Mouse (Mus musculus): ENCODE measurements around the gene Mbnl2.
"Not testable (repeated sequence)": the region's sequence is repeated elsewhere in the genome, so short reads cannot be mapped to it uniquely, and the experiment has no call there.

Gene Mbnl2

GRCm38 (mm10) chr14:120347410-120348315 lies 72.2 kb downstream of the Mbnl2 start:
- in situ Hi-C loops (cut with MboI, MseI) = no loop called here

DNA sequence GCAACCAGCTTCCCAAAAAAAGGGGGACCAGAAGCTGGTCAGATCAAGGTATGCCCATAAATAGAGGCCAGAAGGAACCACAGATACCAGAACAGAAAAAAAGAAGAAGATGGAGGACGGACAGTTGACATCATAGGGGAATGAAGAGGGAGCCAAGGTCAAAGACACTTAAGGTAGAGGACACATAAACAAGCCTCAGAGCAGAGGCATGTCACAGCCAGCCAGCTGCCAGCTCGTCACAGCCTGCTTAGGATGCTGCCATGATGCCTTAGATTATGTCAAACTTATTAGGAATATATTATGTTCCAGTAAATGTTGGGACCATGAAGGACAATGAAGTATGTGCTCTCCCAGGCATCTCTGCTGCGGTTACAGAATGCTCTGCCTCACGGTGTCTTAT lies 73.9 kb downstream of the Mbnl2 start:
- in situ Hi-C loops (cut with MboI, MseI) = no loop called here

- in situ Hi-C loops (cut with MboI, MseI) = no loop called here
These were observed 76.8 kb downstream of the Mbnl2 start for GRCm38 (mm10) chr14:120352136-120352843.

GRCm38 (mm10) chr14:120353211-120353610 lies 77.7 kb downstream of the Mbnl2 start:
- in situ Hi-C loops (cut with MboI, MseI) = no loop called here

DNA sequence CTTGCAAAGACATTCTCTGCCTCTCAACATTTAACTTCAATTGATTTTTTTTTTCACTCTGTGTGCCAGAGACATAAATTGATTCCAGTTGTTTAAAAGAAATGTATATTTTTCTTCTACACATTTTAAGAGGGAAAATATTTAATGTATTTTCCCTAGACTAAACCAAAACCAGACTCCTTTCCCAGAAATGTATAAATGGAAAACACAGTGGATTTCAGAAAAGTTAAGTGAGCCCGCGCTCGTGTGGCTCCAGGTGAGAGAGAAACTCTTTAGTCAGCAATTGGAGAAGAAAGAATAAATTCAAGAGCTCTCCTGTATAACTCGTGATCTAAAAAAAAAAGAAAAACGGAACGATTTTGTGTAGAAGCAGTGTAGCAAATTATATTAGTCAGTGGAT lies 79.1 kb downstream of the Mbnl2 start:
- in situ Hi-C loops (cut with MboI, MseI) = no loop called here

DNA sequence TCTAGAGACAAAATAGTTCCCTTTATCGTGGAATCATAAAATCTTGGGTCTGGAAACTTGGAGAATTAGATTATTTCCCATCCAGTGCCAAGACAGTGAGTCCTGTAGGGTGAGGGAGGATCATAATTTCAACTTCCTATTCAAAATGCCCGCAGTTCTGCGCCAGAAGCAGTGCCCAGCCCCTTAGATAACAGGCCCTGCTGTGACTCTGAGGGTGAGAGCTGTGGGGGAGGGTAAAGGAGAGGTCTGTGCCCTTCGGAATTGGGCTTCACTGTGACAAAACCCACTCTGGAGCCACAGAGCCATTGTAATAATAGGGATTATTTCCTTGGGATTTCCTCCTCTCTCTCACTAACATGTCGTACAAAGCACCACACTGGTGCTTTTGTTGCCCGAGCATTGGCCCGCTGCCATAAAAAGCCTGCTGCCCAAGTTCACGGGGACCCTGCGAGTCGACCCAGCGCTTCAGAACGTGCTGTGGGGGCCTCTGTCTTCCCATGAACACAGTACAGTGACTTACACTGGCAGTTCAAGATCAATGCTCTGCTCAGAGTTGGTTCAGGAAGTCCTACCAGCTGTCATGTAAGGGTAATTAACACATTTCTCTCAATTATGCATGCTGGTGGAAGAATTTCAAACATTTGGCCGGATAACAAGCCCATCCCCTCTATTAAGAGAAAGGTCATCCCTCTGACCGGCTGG lies 79.7 kb downstream of the Mbnl2 start:
- in situ Hi-C loops (cut with MboI, MseI) = no loop called here

DNA sequence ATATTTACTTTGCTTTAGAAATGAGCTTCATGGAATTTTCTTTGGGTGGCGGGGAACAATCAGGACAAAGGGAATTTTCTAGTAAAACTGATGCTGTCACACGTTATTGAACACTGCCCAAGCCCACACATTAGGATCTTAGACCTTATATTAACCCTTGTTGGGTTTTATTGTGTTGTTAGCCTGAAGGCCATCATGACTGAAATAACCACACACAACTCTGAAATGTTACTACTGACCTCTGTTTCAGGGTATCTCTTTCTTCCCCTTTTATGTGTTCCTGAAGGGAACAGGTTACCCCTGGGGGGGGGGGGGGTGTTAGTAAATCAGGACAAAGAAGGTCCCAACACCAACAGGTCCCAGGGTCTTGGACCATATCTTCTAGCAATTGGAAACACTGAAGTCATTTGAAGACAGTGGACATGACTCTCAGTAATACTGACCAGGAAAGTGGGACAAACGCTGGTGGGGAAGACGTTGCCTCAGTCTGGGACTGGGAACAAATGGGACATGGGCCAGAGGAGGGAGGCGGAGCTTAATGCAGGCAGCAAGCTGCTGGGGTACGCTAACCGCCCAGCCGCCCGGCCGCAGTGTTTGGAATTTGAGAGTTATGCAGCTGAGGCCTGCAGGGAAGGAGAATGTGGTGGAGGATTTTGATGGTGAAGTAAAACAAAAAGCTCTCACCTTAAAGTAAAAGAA lies 80.4 kb downstream of the Mbnl2 start:
- in situ Hi-C loops (cut with MboI, MseI) = no loop called here

GRCm38 (mm10) chr14:120357321-120358070 lies 82.0 kb downstream of the Mbnl2 start:
- in situ Hi-C loops (cut with MboI, MseI) = no loop called here

DNA sequence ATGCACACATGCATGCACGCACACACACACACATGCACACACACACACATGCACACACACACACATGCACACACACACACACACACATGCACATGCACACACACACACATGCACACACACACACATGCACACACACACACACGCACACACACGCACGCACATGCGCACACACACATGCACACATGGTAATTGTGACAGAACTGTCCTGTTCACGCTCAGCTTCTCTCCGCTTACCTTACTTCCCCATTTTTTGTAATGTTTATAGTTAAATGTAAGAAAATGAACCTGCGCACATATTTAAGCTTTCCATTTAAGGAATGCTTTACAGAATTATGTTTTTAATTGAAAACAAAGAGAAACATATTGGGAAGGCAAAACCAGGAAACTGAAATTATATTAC lies 84.1 kb downstream of the Mbnl2 start:
- in situ Hi-C loops (cut with MboI, MseI) = not testable (repeated sequence)

GRCm38 (mm10) chr14:120361121-120361520 lies 85.7 kb downstream of the Mbnl2 start:
- in situ Hi-C loops (cut with MboI, MseI) = no loop called here

GRCm38 (mm10) chr14:120362409-120362992 lies 87.0 kb downstream of the Mbnl2 start:
- in situ Hi-C loops (cut with MboI, MseI) = no loop called here

DNA sequence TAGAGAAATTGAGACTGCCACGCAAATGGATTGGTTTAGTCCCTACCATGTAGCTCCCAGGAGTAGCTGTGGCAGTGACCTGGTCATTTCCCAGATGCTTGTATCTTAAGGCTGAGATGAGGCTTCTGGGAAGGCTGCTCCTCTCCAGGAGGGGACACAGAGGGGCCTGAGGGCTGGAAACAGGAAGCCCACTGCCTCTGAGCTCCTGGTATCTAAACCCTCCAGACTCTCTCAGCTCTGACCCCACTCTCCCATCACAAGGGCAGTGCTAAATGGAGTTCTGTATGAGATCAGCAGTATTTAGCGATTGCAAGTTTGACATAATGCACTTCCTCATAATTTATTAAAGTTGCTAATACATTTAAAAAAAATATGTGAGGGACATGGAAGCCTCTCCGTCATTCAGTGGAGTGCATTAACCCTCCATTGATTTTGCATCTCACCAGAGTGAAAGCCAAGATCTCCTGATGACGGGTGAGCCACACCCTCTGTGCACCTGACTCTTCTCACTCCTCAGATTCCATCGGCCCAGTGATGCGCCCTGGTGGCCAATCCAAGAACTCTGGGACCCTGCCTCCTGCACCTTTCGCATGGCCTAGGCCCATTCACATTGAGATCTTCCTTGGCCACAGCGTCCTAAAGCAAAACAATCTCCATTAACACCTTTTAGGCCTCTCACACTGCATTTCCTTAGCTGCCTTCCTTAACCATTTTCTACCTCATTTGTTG lies 87.8 kb downstream of the Mbnl2 start:
- in situ Hi-C loops (cut with MboI, MseI) = no loop called here

DNA sequence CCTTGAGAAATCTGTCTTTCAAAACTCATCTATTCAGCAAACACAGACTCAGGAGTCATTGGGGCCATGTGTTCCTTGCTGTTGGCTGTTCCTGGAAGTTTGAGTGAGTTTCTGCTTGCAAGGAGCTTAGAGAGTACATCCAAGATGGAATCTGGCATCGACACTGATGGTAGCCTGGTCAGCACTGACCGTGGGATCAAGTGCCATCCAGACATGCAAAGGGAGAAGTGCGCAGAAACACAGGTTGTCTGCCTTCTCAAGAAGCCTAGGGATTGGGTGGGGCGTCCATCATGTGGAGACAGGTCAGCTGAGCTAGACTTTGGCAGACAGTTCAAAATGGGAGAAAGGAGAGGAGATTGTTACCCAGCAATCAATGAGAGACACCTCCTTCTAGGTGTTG lies 89.6 kb downstream of the Mbnl2 start:
- in situ Hi-C loops (cut with MboI, MseI) = no loop called here

GRCm38 (mm10) chr14:120366962-120367361 lies 91.5 kb downstream of the Mbnl2 start:
- in situ Hi-C loops (cut with MboI, MseI) = no loop called here

DNA sequence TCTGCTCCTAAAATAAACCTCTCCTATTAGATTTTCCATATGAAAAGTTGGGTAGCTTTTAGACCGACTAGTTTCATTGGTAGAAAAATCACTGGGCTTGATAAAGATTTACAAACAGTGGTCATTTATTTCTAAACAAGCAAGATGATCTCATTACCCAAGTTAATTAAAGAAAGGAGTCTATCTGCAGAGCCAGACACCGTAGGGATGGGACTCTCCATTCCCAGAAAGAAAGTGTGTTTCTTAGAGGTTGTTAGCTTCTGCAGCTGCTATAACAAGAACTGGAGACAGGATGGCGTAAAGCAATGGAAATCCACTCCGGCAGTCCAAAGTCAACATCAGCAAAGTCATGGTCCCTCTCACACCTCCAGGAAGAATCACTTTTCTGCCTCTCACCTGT lies 92.1 kb downstream of the Mbnl2 start:
- in situ Hi-C loops (cut with MboI, MseI) = no loop called here

DNA sequence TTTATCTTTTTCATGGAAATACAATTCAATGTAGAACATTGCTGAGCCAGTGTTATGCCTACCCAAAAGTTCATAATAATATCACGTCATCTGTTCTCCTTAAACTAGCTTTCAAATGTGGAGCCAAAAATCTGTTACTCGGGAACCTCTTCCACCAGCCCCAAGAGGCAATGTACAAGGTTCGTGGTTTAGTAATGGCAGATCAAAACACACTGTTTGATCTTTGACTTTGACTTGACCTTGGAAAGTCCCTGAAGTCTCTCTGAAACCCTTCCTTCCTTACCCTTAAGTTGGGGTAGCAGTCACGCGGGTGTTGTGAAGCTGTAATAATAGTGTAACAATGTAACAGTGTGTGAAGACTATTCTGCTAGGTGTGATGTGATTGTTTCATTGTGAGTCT lies 93.0 kb downstream of the Mbnl2 start:
- in situ Hi-C loops (cut with MboI, MseI) = no loop called here

- in situ Hi-C loops (cut with MboI, MseI) = no loop called here
These were observed 93.5 kb downstream of the Mbnl2 start for GRCm38 (mm10) chr14:120368914-120369391.

DNA sequence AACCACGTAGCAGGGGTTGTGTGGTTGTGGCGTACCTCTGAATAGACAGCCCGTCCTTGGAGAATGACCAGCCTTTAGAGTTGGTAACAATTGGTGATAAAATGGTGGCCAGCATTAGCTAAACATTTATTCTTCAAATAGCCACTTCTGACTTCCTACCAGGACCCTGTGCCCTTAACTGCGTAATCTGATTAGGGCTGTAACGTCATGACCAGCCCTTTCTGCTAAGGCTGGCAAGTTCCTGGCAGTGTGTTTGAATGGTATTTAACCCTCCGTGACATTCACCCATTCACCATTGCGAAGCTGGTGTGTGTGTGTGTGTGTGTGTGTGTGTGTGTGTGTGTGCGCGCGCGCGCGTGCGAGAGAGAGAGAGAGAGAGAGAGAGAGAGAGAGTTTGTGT lies 94.6 kb downstream of the Mbnl2 start:
- in situ Hi-C loops (cut with MboI, MseI) = no loop called here

DNA sequence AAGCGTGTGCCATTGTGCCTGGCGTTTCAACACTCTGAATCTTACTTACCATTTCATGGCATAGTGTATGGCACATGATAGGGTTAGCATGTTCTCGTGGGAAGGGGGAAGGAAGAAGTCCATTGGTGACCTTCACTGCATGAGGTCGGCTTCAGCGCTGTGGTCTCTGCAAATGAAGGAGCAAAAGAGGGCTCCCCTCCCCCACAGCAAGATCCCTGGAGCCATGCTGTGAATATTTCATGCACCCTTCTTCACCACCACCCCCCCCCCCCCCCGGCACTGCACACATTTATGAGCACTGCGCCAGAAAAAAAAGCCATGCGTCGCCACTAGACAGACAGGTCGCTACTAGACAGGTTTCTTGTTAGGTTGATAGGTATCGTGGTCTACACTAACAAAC lies 95.2 kb downstream of the Mbnl2 start:
- in situ Hi-C loops (cut with MboI, MseI) = no loop called here

DNA sequence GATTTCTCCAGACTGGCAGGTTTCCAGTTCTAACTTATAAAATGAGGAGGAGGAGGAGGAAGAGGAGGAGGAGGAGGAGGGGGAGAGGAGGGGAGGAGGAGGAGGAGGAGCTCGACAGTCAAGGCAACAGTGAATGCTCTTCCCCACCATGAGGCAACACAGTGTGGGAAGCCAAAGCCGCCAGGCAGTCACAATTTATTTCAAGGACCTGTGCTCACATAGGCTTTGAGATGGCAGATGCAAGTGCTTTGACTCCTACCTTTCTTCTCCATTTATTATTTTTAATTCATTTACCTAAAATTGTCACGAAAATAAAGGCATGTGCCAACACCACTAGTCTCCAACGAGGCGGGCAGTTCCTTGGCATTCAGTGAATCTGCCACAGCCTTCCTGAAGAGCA lies 95.7 kb downstream of the Mbnl2 start:
- in situ Hi-C loops (cut with MboI, MseI) = no loop called here

Data from T-helper 17 cell (primary cell).